Mouse (Mus musculus): ENCODE measurements around the gene Arrb1. TPM values are rescaled to one million over a fixed set of nuclear protein-coding genes. Genes with fewer than 3 reads are reported as not detected.

Gene Arrb1
- polyA plus RNA-seq, 1 experiment from 2014 or later: 6.0 TPM

DNA sequence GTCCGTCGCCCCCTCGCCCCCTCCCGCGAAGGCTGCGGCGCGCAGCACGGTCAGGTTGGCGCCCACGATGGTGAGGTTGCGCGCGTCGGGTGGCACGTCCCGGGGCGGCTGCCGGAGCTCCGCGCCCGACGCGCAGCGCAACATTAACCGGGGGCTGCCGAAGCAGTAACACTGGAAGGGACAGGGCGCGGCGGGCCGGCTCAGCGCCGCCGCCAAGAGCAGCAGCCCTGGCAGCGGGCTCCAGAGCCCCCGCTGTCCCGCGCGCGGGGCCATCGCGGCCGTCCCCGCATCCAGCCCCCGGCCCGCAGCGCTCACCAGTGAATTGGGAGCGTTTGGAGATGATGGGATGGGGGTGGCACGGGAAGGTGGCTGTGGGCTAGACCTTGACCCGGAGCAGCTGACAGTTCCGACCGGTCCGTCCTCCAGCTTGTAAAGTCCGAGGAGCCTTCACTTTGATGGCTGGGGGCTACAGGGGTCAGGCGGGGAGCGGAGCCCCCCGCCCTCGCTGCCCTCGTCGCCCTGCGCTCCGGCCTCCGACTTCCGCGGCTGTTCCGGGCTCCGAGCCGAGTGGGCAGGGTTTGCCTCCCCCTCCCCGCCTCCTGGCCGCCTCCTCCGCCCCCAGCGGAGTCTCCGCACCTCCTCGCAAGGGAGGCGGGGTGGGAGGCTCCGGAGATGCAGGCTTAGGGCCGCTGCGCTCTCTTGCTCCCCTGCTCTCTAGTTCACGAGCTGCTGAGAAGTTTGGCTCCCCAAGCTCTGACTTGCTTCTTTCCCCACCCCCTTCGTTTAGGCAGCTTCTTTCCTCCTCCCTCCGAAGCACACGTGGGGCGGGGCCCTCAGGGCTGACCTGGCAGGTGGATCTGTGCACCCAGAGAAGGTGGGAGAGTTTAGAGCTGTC lies 91.4 kb downstream of the Arrb1 start, which contains the start of gene Tpbgl:
TSS of gene Tpbgl (minus strand) at position 728 of the 895 bp plus-strand sequence.
- ATAC-seq (peak; percentile 45), DNase-seq (ENCODE audit: low spot score) (peak; percentile 55)
- peak within 1 kb of the TSS; percentile 43 for H3K4me3 ChIP-seq (ENCODE audit: low read depth, low read length)
- H3K4me2 ChIP-seq (ENCODE audit: low read length): peak within 1 kb of the TSS; percentile 86
- under 1% methylated on average over 79 of the region's 83 CpGs for WGBS
- H3K27ac ChIP-seq (ENCODE audit: low read depth, low read length): no peak within 1 kb of the TSS
- peaks cover 49% of the 10 kb centered on the region for H3K27me3 ChIP-seq (replicated peaks; ENCODE audit: control insufficient read depth, insufficient read depth, low read length)
- H3K4me1 ChIP-seq (ENCODE audit: control insufficient read depth, insufficient read depth, low read length): peaks cover 7% of the 10 kb centered on the region; the same call in 1 of the 2 replicates
- H3K36me3 ChIP-seq (ENCODE audit: control insufficient read depth, insufficient read depth, low read length): no peaks in the 10 kb centered on the region
- H3K9ac ChIP-seq (ENCODE audit: low read length): peak within 1 kb of the TSS; percentile 59
- no peaks in the 10 kb centered on the region for H3K9me3 ChIP-seq (replicated peaks; ENCODE audit: control insufficient read depth, low read length)

DNA sequence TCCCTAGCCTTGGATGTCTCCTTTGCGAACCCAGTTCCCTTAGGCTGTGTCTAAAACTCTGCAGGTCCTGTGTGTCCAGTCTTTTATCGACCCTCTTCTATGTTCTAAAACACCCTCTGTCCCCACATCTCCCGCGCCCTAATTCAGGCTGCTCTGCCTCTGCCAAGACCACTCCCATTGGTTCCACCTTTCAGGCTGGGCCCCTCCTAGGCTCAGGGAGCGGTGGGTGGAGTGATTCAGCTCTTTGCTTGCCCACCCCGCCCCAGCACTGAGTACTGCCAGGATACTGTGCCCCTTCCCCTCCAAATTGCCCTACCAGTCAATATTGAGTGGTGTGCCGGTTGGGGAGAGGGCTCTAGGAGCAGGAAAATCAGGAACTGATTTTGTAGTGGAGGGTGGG lies 92.1 kb downstream of the Arrb1 start:
- no peak overlapping the region for H3K9ac ChIP-seq (ENCODE audit: low read length)
- ATAC-seq (no peak), DNase-seq (ENCODE audit: low spot score) (no peak)
- no peaks in the 10 kb centered on the region for H3K36me3 ChIP-seq (ENCODE audit: control insufficient read depth, insufficient read depth, low read length)
- H3K9me3 ChIP-seq (replicated peaks; ENCODE audit: control insufficient read depth, low read length): no peaks in the 10 kb centered on the region
- H3K4me3 ChIP-seq (ENCODE audit: low read depth, low read length): no peak overlapping the region
- H3K27me3 ChIP-seq (replicated peaks; ENCODE audit: control insufficient read depth, insufficient read depth, low read length): peaks cover 49% of the 10 kb centered on the region
- H3K4me2 ChIP-seq (ENCODE audit: low read length): no peak overlapping the region
- H3K4me1 ChIP-seq (ENCODE audit: control insufficient read depth, insufficient read depth, low read length): peaks cover 7% of the 10 kb centered on the region; the same call in 1 of the 2 replicates
- WGBS: 4% methylated on average over 7 of the region's 7 CpGs
- H3K27ac ChIP-seq (ENCODE audit: low read depth, low read length): no peak overlapping the region

DNA sequence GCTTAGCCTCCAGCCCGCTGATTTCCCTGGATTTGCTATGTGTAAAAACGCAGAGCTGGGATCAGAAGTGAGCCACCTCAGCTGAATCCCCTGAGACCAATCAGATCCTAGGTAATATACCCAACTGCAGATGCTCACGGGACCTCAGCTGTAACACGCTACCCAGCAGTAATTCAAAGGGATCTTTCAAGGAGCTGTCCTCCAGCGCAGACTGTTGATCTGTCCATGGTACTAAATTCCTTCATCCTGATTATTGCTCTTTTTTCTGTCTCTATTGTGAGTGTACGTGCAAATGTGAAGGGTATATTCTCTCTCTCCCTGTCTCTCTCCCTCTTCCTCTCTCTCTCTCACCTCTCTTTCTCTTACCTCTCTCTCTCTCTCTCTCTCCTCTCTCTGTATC lies 97.0 kb downstream of the Arrb1 start:
- Histone ChIP-seq H3K9me3 (replicated peaks; ENCODE audit: control insufficient read depth, low read length) (no peaks in the 10 kb centered on the region), H3K27ac (ENCODE audit: low read depth, low read length) (no peak overlapping the region), H3K4me2 (ENCODE audit: low read length) (no peak overlapping the region), H3K36me3 (ENCODE audit: control insufficient read depth, insufficient read depth, low read length) (no peaks in the 10 kb centered on the region), H3K4me1 (ENCODE audit: control insufficient read depth, insufficient read depth, low read length) (no peaks in the 10 kb centered on the region), H3K4me3 (ENCODE audit: low read depth, low read length) (no peak overlapping the region), H3K9ac (ENCODE audit: low read length) (no peak overlapping the region), H3K27me3 (replicated peaks; ENCODE audit: control insufficient read depth, insufficient read depth, low read length) (peaks cover 21% of the 10 kb centered on the region)
- no peak for DNase-seq (ENCODE audit: low spot score)
- ATAC-seq: no peak
- WGBS: 12% methylated on average over 6 of the region's 6 CpGs

- ATAC-seq (no peak), DNase-seq (ENCODE audit: low spot score) (no peak)
- H3K9ac ChIP-seq (ENCODE audit: low read length): no peak overlapping the region
- peaks cover 8% of the 10 kb centered on the region; the same call in 1 of the 2 replicates for H3K27me3 ChIP-seq (replicated peaks; ENCODE audit: control insufficient read depth, insufficient read depth, low read length)
- WGBS: 81% methylated on average over 8 of the region's 8 CpGs
- H3K4me3 ChIP-seq (ENCODE audit: low read depth, low read length): no peak overlapping the region
- no peaks in the 10 kb centered on the region for H3K36me3 ChIP-seq (ENCODE audit: control insufficient read depth, insufficient read depth, low read length)
- H3K4me2 ChIP-seq (ENCODE audit: low read length): no peak overlapping the region
- H3K4me1 ChIP-seq (ENCODE audit: control insufficient read depth, insufficient read depth, low read length): no peaks in the 10 kb centered on the region
- no peak overlapping the region for H3K27ac ChIP-seq (ENCODE audit: low read depth, low read length)
- H3K9me3 ChIP-seq (replicated peaks; ENCODE audit: control insufficient read depth, low read length): no peaks in the 10 kb centered on the region
Measured at GRCm38 (mm10) chr7:99633966-99634665, 98.8 kb downstream of the Arrb1 start.

GRCm38 (mm10) chr7:99641245-99641644 lies 106.0 kb downstream of the Arrb1 start:
- Histone ChIP-seq H3K9ac (ENCODE audit: low read length) (no peak overlapping the region), H3K36me3 (ENCODE audit: control insufficient read depth, insufficient read depth, low read length) (no peaks in the 10 kb centered on the region), H3K4me1 (ENCODE audit: control insufficient read depth, insufficient read depth, low read length) (no peaks in the 10 kb centered on the region), H3K4me3 (ENCODE audit: low read depth, low read length) (no peak overlapping the region), H3K9me3 (replicated peaks; ENCODE audit: control insufficient read depth, low read length) (no peaks in the 10 kb centered on the region), H3K4me2 (ENCODE audit: low read length) (no peak overlapping the region), H3K27me3 (replicated peaks; ENCODE audit: control insufficient read depth, insufficient read depth, low read length) (no peaks in the 10 kb centered on the region), H3K27ac (ENCODE audit: low read depth, low read length) (no peak overlapping the region)
- WGBS: 50% methylated on average over 4 of the region's 4 CpGs
- no peak for DNase-seq (ENCODE audit: low spot score)
- no peak for ATAC-seq

GRCm38 (mm10) chr7:99642078-99642477 lies 106.8 kb downstream of the Arrb1 start:
- H3K4me2 ChIP-seq (ENCODE audit: low read length): no peak overlapping the region

GRCm38 (mm10) chr7:99644701-99645100 lies 109.4 kb downstream of the Arrb1 start:
- no peaks in the 10 kb centered on the region for H3K27me3 ChIP-seq (replicated peaks; ENCODE audit: control insufficient read depth, insufficient read depth, low read length)
- H3K4me2 ChIP-seq (ENCODE audit: low read length): no peak overlapping the region
- WGBS: 77% methylated on average over 7 of the region's 7 CpGs
- H3K4me3 ChIP-seq (ENCODE audit: low read depth, low read length): no peak overlapping the region
- no peak overlapping the region for H3K9ac ChIP-seq (ENCODE audit: low read length)
- H3K27ac ChIP-seq (ENCODE audit: low read depth, low read length): no peak overlapping the region
- no peaks in the 10 kb centered on the region for H3K36me3 ChIP-seq (ENCODE audit: control insufficient read depth, insufficient read depth, low read length)
- DNase-seq (ENCODE audit: low spot score) (no peak), ATAC-seq (no peak)
- no peaks in the 10 kb centered on the region for H3K9me3 ChIP-seq (replicated peaks; ENCODE audit: control insufficient read depth, low read length)
- H3K4me1 ChIP-seq (ENCODE audit: control insufficient read depth, insufficient read depth, low read length): no peaks in the 10 kb centered on the region

More at GRCm38 (mm10) chr7:99642078-99642477, 106.8 kb downstream of the Arrb1 start:
- DNase-seq (ENCODE audit: low spot score) (no peak), ATAC-seq (no peak)
- Histone ChIP-seq H3K4me3 (ENCODE audit: low read depth, low read length) (no peak overlapping the region), H3K36me3 (ENCODE audit: control insufficient read depth, insufficient read depth, low read length) (no peaks in the 10 kb centered on the region), H3K27me3 (replicated peaks; ENCODE audit: control insufficient read depth, insufficient read depth, low read length) (no peaks in the 10 kb centered on the region), H3K27ac (ENCODE audit: low read depth, low read length) (no peak overlapping the region), H3K9me3 (replicated peaks; ENCODE audit: control insufficient read depth, low read length) (no peaks in the 10 kb centered on the region), H3K9ac (ENCODE audit: low read length) (no peak overlapping the region), H3K4me1 (ENCODE audit: control insufficient read depth, insufficient read depth, low read length) (no peaks in the 10 kb centered on the region)
- 31% methylated on average over 3 of the region's 3 CpGs for WGBS

DNA sequence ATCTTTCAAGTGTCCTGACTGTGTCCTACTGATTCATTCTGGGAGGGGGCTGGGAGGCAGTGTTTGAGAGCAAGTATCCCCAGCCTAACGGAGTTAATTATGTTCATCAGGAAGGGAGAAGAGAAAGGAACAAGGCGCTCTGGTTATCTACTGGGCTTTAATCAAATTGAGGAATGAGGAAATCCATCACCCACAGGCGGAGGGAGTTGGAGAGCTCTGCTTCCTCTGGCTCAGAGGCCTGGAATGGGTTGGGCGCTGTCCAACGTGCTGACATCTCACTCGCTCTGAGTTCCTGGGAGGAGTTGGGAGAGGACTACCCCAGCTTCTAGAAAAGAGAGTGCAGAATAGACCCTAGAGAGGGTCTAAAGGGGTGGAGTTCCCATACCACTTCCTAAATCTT lies 113.4 kb downstream of the Arrb1 start:
- H3K27me3 ChIP-seq (replicated peaks; ENCODE audit: control insufficient read depth, insufficient read depth, low read length): no peaks in the 10 kb centered on the region
- H3K27ac ChIP-seq (ENCODE audit: low read depth, low read length): no peak overlapping the region
- H3K9ac ChIP-seq (ENCODE audit: low read length): no peak overlapping the region
- ATAC-seq: no peak
- H3K9me3 ChIP-seq (replicated peaks; ENCODE audit: control insufficient read depth, low read length): no peaks in the 10 kb centered on the region
- 6% methylated on average over 6 of the region's 6 CpGs for WGBS
- DNase-seq (ENCODE audit: low spot score): no peak
- H3K4me2 ChIP-seq (ENCODE audit: low read length): no peak overlapping the region
- H3K4me1 ChIP-seq (ENCODE audit: control insufficient read depth, insufficient read depth, low read length): no peaks in the 10 kb centered on the region
- H3K36me3 ChIP-seq (ENCODE audit: control insufficient read depth, insufficient read depth, low read length): no peaks in the 10 kb centered on the region
- no peak overlapping the region for H3K4me3 ChIP-seq (ENCODE audit: low read depth, low read length)

- WGBS: 38% methylated on average over 4 of the region's 4 CpGs
- no peak for DNase-seq (ENCODE audit: low spot score)
Measured at GRCm38 (mm10) chr7:99649585-99649984, 114.3 kb downstream of the Arrb1 start.

More at GRCm38 (mm10) chr7:99649585-99649984, 114.3 kb downstream of the Arrb1 start:
- Histone ChIP-seq H3K4me3 (ENCODE audit: low read depth, low read length) (no peak overlapping the region), H3K9me3 (replicated peaks; ENCODE audit: control insufficient read depth, low read length) (no peaks in the 10 kb centered on the region), H3K4me1 (ENCODE audit: control insufficient read depth, insufficient read depth, low read length) (no peaks in the 10 kb centered on the region), H3K36me3 (ENCODE audit: control insufficient read depth, insufficient read depth, low read length) (no peaks in the 10 kb centered on the region), H3K27ac (ENCODE audit: low read depth, low read length) (no peak overlapping the region), H3K9ac (ENCODE audit: low read length) (no peak overlapping the region), H3K27me3 (replicated peaks; ENCODE audit: control insufficient read depth, insufficient read depth, low read length) (no peaks in the 10 kb centered on the region), H3K4me2 (ENCODE audit: low read length) (no peak overlapping the region)
- ATAC-seq: no peak
